Mouse (Mus musculus): ENCODE measurements around the gene Kansl2. TPM values are rescaled to one million over a fixed set of nuclear protein-coding genes. Genes with fewer than 3 reads are reported as not detected.

The Kansl2 gene
- polyA plus RNA-seq, 1 experiment: 19.8 TPM

GRCm38 (mm10) chr15:98475382-98475781 lies 58.7 kb downstream of the Kansl2 start:
- Histone ChIP-seq H3K4me3 (ENCODE audit: control insufficient read depth, low read depth, low read length) (no peak overlapping the region), H3K4me1 (ENCODE audit: control insufficient read depth, insufficient read depth, low read length) (no peaks in the 10 kb centered on the region; the same call in 1 of the 2 replicates), H3K27ac (ENCODE audit: control insufficient read depth, insufficient read depth, low read depth, low read length) (no peak overlapping the region), H3K27me3 (ENCODE audit: control insufficient read depth, insufficient read depth, low read length) (no peaks in the 10 kb centered on the region), H3K36me3 (ENCODE audit: control insufficient read depth, insufficient read depth, low read length) (no peaks in the 10 kb centered on the region)
- TF ChIP-seq POLR2A (IDR thresholded peaks at IDR 0.05; ENCODE audit: control insufficient read depth, low read depth, low read length) (no peak), CTCF (IDR thresholded peaks at IDR 0.05; ENCODE audit: control insufficient read depth, insufficient read depth, insufficient replicate concordance, low read depth, low read length) (peak; percentile 24; the same call in 1 of the 2 replicates)

- Histone ChIP-seq H3K27ac (ENCODE audit: control insufficient read depth, insufficient read depth, low read depth, low read length) (no peak overlapping the region), H3K4me3 (ENCODE audit: control insufficient read depth, low read depth, low read length) (no peak overlapping the region), H3K4me1 (ENCODE audit: control insufficient read depth, insufficient read depth, low read length) (no peaks in the 10 kb centered on the region; the same call in 1 of the 2 replicates), H3K27me3 (ENCODE audit: control insufficient read depth, insufficient read depth, low read length) (no peaks in the 10 kb centered on the region), H3K36me3 (ENCODE audit: control insufficient read depth, insufficient read depth, low read length) (no peaks in the 10 kb centered on the region)
- TF ChIP-seq POLR2A (IDR thresholded peaks at IDR 0.05; ENCODE audit: control insufficient read depth, low read depth, low read length) (no peak), CTCF (IDR thresholded peaks at IDR 0.05; ENCODE audit: control insufficient read depth, insufficient read depth, insufficient replicate concordance, low read depth, low read length) (no peak)
These were observed 59.1 kb downstream of the Kansl2 start for GRCm38 (mm10) chr15:98474958-98475357.

- Histone ChIP-seq H3K36me3 (ENCODE audit: control insufficient read depth, insufficient read depth, low read length) (no peaks in the 10 kb centered on the region), H3K27me3 (ENCODE audit: control insufficient read depth, insufficient read depth, low read length) (no peaks in the 10 kb centered on the region), H3K4me1 (ENCODE audit: control insufficient read depth, insufficient read depth, low read length) (no peaks in the 10 kb centered on the region; the same call in 1 of the 2 replicates), H3K4me3 (ENCODE audit: control insufficient read depth, low read depth, low read length) (no peak overlapping the region), H3K27ac (ENCODE audit: control insufficient read depth, insufficient read depth, low read depth, low read length) (no peak overlapping the region)
- TF ChIP-seq POLR2A (IDR thresholded peaks at IDR 0.05; ENCODE audit: control insufficient read depth, low read depth, low read length) (no peak), CTCF (IDR thresholded peaks at IDR 0.05; ENCODE audit: control insufficient read depth, insufficient read depth, insufficient replicate concordance, low read depth, low read length) (no peak)
These were observed 62.5 kb downstream of the Kansl2 start for GRCm38 (mm10) chr15:98471539-98471938.

- no peaks in the 10 kb centered on the region for H3K27me3 ChIP-seq (ENCODE audit: control insufficient read depth, insufficient read depth, low read length)
- no peaks in the 10 kb centered on the region for H3K36me3 ChIP-seq (ENCODE audit: control insufficient read depth, insufficient read depth, low read length)
- H3K27ac ChIP-seq (ENCODE audit: control insufficient read depth, insufficient read depth, low read depth, low read length): no peak within 1 kb of the TSS
- no peaks in the 10 kb centered on the region for H3K4me1 ChIP-seq (ENCODE audit: control insufficient read depth, insufficient read depth, low read length)
- TF ChIP-seq POLR2A (IDR thresholded peaks at IDR 0.05; ENCODE audit: control insufficient read depth, low read depth, low read length) (no peak), CTCF (IDR thresholded peaks at IDR 0.05; ENCODE audit: control insufficient read depth, insufficient read depth, insufficient replicate concordance, low read depth, low read length) (no peak)
- H3K4me3 ChIP-seq (ENCODE audit: control insufficient read depth, low read depth, low read length): no peak within 1 kb of the TSS
These were observed 64.5 kb downstream of the Kansl2 start, which contains the start of gene OR5BS1P for GRCm38 (mm10) chr15:98469596-98469995. Gene OR5BS1P (plus strand): TSS chr15:98469896.

Other genes starting within 250 kb of the Kansl2 start
- gene Zfp641, start 238.1 kb downstream of the Kansl2 start, polyA plus RNA-seq (2012; rRNA removed): 0.65 and 0.81 TPM in 2 replicates
- not detected in 2 replicates for gene Olfr285, start 216.9 kb downstream of the Kansl2 start, polyA plus RNA-seq (2012; rRNA removed)
- not detected in 2 replicates for gene Olfr284, start 193.3 kb downstream of the Kansl2 start, polyA plus RNA-seq (2012; rRNA removed)
- gene Olfr283, start 153.3 kb downstream of the Kansl2 start, polyA plus RNA-seq (2012; rRNA removed): not detected in 2 replicates
- gene Olfr282, start 103.0 kb downstream of the Kansl2 start, polyA plus RNA-seq (2012; rRNA removed): 0.11 TPM in 1 of 2 replicates, not detected in the other
- not detected in 2 replicates for gene Olfr281, start 81.7 kb downstream of the Kansl2 start, polyA plus RNA-seq (2012; rRNA removed)
- gene OR5BS1P, start 64.4 kb downstream of the Kansl2 start, polyA plus RNA-seq (2012; rRNA removed): not detected in 2 replicates
- not detected in 2 replicates for gene Lalba, start 51.5 kb downstream of the Kansl2 start, polyA plus RNA-seq (2012; rRNA removed)
- gene Olfr279, start 41.9 kb downstream of the Kansl2 start, polyA plus RNA-seq (2012; rRNA removed): 0.48 and 1.1 TPM in 2 replicates
- gene Ccnt1, start 36.7 kb upstream of the Kansl2 start, polyA plus RNA-seq (2012; rRNA removed): 11.4 and 15.1 TPM in 2 replicates
- gene 4930415O20Rik, start 36.7 kb upstream of the Kansl2 start, polyA plus RNA-seq (2012; rRNA removed): 88.1 and 104 TPM in 2 replicates
- gene Adcy6, start 75.8 kb upstream of the Kansl2 start, polyA plus RNA-seq (2012; rRNA removed): 15.0 and 18.8 TPM in 2 replicates
- gene Cacnb3, start 96.6 kb upstream of the Kansl2 start, polyA plus RNA-seq (2012; rRNA removed): 3.1 and 3.2 TPM in 2 replicates
- gene Ddx23, start 128.6 kb upstream of the Kansl2 start, polyA plus RNA-seq (2012; rRNA removed): 15.1 and 16.9 TPM in 2 replicates
- gene Rnd1, start 143.2 kb upstream of the Kansl2 start, polyA plus RNA-seq (2012; rRNA removed): 0.32 and 0.46 TPM in 2 replicates
- 158 and 181 TPM in 2 replicates for gene Ccdc65, start 173.9 kb upstream of the Kansl2 start, polyA plus RNA-seq (2012; rRNA removed)
- 1.0 and 1.4 TPM in 2 replicates for gene Fkbp11, start 193.9 kb upstream of the Kansl2 start, polyA plus RNA-seq (2012; rRNA removed)
- 60.1 and 80.4 TPM in 2 replicates for gene Arf3, start 228.9 kb upstream of the Kansl2 start, polyA plus RNA-seq (2012; rRNA removed)
- 0.47 and 0.67 TPM in 2 replicates for gene Wnt10b, start 243.9 kb upstream of the Kansl2 start, polyA plus RNA-seq (2012; rRNA removed)

Data from testis, adult 2 months (tissue).